Mouse (Mus musculus): Measurements from ENCODE around the gene Grik4.

DNA sequence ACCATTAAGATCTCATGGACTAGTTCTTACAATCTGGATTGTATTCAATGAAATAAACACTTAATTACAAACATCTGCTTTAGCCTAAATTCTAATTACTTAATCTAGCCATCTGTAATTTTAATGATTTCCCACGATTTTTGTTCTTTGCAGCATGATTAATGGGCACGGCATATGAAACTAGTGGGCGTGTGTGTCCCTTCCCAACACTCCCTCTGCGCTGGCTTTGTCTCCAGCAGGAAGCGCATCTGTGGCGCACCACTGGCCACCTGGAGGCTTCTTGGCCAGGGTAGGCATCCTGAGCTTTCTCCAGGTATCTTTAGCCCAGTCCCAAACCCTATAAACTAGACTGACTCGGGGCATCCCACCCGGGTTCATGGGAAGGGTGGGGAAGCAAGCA, 317.1 kb downstream of the Grik4 start:
- TF ChIP-seq CTCF (IDR thresholded peaks at IDR 0.05; ENCODE audit: extremely low read depth, insufficient read length, insufficient replicate concordance, low read depth, low read length) (no peak), POLR2A (IDR thresholded peaks at IDR 0.05; ENCODE audit: low read depth, low read length) (no peak)
